Mouse (Mus musculus) midbrain, postnatal 0 days (tissue): ENCODE data around the gene Clcn7. TPM values are rescaled to one million over a fixed set of nuclear protein-coding genes. Genes with fewer than 3 reads are reported as not detected.

ENCODE experiments used
- ATAC-seq: fragments of 200-750 bp; cut with Nextera tagmentation; 2 replicates; pipeline ENCODE4 v1.8.0; 2017; ENCODE audit warnings: moderate number of reproducible peaks, mild to moderate bottlenecking, moderate TSS enrichment, moderate library complexity; ENCODE audit not compliant: low FRiP score
- DNase-seq: peaks from one replicate; pipeline ENCODE4 v3.0.0-alpha.2; 2015; ENCODE audit warnings: low spot score
- H3K27ac ChIP-seq: fragments of 300-500 bp; sonication (generic); 2 replicates; pipeline ENCODE4 v1.5.1; 2014; ENCODE audit warnings: low read depth, mild to moderate bottlenecking, low read length, mixed read lengths
- H3K27me3 ChIP-seq: fragments of 300-500 bp; sonication (generic); 2 replicates; pipeline ENCODE4 v1.6.1; 2014; ENCODE audit warnings: low read length, control low read depth, mixed read lengths; ENCODE audit not compliant: insufficient read depth
- H3K36me3 ChIP-seq: fragments of 300-500 bp; sonication (generic); 2 replicates; pipeline ENCODE4 v1.6.1; 2014; ENCODE audit warnings: low read length, control low read depth, mixed read lengths; ENCODE audit not compliant: insufficient read depth
- H3K4me1 ChIP-seq: fragments of 300-500 bp; sonication (generic); 2 replicates; pipeline ENCODE4 v1.6.1; 2014; ENCODE audit warnings: mild to moderate bottlenecking, control low read depth, antibody characterized with exemption, low read length, mixed read lengths; ENCODE audit not compliant: insufficient read depth
- H3K4me2 ChIP-seq: fragments of 300-500 bp; sonication (generic); 2 replicates; pipeline ENCODE4 v1.6.1; 2014; ENCODE audit warnings: low read depth, mild to moderate bottlenecking, low read length, mixed read lengths; ENCODE audit not compliant: poor library complexity, severe bottlenecking
- H3K4me3 ChIP-seq: fragments of 300-500 bp; sonication (generic); 2 replicates; pipeline ENCODE4 v1.5.1; 2014; ENCODE audit warnings: low read depth, mild to moderate bottlenecking, low read length, moderate library complexity
- H3K9ac ChIP-seq: fragments of 300-500 bp; sonication (generic); replicated peaks from 2 replicates; pipeline ENCODE4 v1.6.1; 2014; ENCODE audit warnings: mild to moderate bottlenecking, low read length, moderate library complexity, mixed read lengths; ENCODE audit not compliant: poor library complexity, severe bottlenecking
- H3K9me3 ChIP-seq: fragments of 300-500 bp; sonication (generic); 2 replicates; pipeline ENCODE4 v1.6.1; 2016; ENCODE audit warnings: low read length, control low read depth
- CTCF ChIP-seq: IDR thresholded peaks from 2 replicates; pipeline ENCODE4 v1.5.1; 2016; ENCODE audit warnings: antibody characterized with exemption, mild to moderate bottlenecking
- WGBS: fragments of 180-500 bp; shearing (Covaris S2); extraction: QIAGEN DNeasy Blood & Tissue Kit; methylation state at CpG from one replicate; pipeline ENCODE4 v1.1.7; 2014; 5-methylcytosine and 5-hydroxymethylcytosine counted together
- polyA plus RNA-seq: library from polyadenylated mRNA; unstranded; fragments of >200 nt; fragmentation: Nextera tagmentation; extraction: Ambion mirVana; gene quantifications from 2 replicates; pipeline ENCODE4 v1.2.1, GENCODE M21; 2015
- total RNA-seq: library from RNA; depleted of rRNA; stranded (reverse); fragments of >200 nt; gene quantifications from 2 replicates; pipeline ENCODE4 v1.2.3, GENCODE M21; 2014

The Clcn7 gene
- total and polyA plus RNA-seq, 2 experiments from 2014 or later = 25.5 to 39.5 TPM

- Histone ChIP-seq H3K9ac (no peak overlapping the region), H3K36me3 (peaks cover 49% of the 10 kb centered on the region), H3K4me3 (no peak overlapping the region), H3K27ac (no peak overlapping the region), H3K27me3 (no peaks in the 10 kb centered on the region), H3K4me2 (no peak overlapping the region), H3K4me1 (no peaks in the 10 kb centered on the region), H3K9me3 (no peaks in the 10 kb centered on the region)
- ATAC-seq (no peak), DNase-seq (no peak)
- no peak for TF ChIP-seq CTCF
- WGBS = 98% methylated on average over 2 of the region's 2 CpGs
Measured at GRCm38 (mm10) chr17:25096221-25096620, 37.0 kb upstream of the Clcn7 start.

- TF ChIP-seq CTCF = no peak
- 94% methylated on average over 6 of the region's 6 CpGs for WGBS
- H3K4me3 ChIP-seq = no peak overlapping the region
- no peaks in the 10 kb centered on the region for H3K27me3 ChIP-seq
- no peak overlapping the region for H3K4me2 ChIP-seq
- peaks cover 66% of the 10 kb centered on the region for H3K36me3 ChIP-seq
- H3K9ac ChIP-seq = no peak overlapping the region
- H3K27ac ChIP-seq = no peak overlapping the region
- no peaks in the 10 kb centered on the region for H3K4me1 ChIP-seq
- DNase-seq (no peak), ATAC-seq (no peak)
- H3K9me3 ChIP-seq = no peaks in the 10 kb centered on the region
Measured at GRCm38 (mm10) chr17:25100052-25100451, 33.1 kb upstream of the Clcn7 start.

- Histone ChIP-seq H3K9ac (no peak overlapping the region), H3K4me3 (no peak overlapping the region), H3K36me3 (peaks cover 78% of the 10 kb centered on the region), H3K27ac (no peak overlapping the region), H3K27me3 (no peaks in the 10 kb centered on the region), H3K9me3 (no peaks in the 10 kb centered on the region), H3K4me1 (no peaks in the 10 kb centered on the region), H3K4me2 (no peak overlapping the region)
- 95% methylated on average over 11 of the region's 11 CpGs for WGBS
- DNase-seq (no peak), ATAC-seq (no peak)
- no peak for TF ChIP-seq CTCF
Measured at GRCm38 (mm10) chr17:25101338-25101737, 31.9 kb upstream of the Clcn7 start.

- TF ChIP-seq CTCF = no peak
- Histone ChIP-seq H3K27ac (no peak overlapping the region), H3K4me2 (no peak overlapping the region), H3K9ac (no peak overlapping the region), H3K4me1 (no peaks in the 10 kb centered on the region), H3K36me3 (peaks cover 72% of the 10 kb centered on the region), H3K9me3 (no peaks in the 10 kb centered on the region), H3K4me3 (no peak overlapping the region), H3K27me3 (no peaks in the 10 kb centered on the region)
- ATAC-seq (no peak), DNase-seq (no peak)
- 80% methylated on average over 12 of the region's 16 CpGs for WGBS
Measured at GRCm38 (mm10) chr17:25107786-25108185, 25.4 kb upstream of the Clcn7 start.

- 81% methylated on average over 2 of the region's 2 CpGs for WGBS
- ATAC-seq = no peak
Measured at GRCm38 (mm10) chr17:25109578-25109977, 23.6 kb upstream of the Clcn7 start.

GRCm38 (mm10) chr17:25110590-25110989, 22.6 kb upstream of the Clcn7 start:
- no peak overlapping the region for H3K9ac ChIP-seq
- no peaks in the 10 kb centered on the region for H3K9me3 ChIP-seq
- 94% methylated on average over 6 of the region's 6 CpGs for WGBS
- no peak overlapping the region for H3K4me3 ChIP-seq
- H3K36me3 ChIP-seq = peaks cover 46% of the 10 kb centered on the region
- peaks cover 5% of the 10 kb centered on the region; the same call in 1 of the 2 replicates for H3K4me1 ChIP-seq
- ATAC-seq (no peak), DNase-seq (no peak)
- H3K4me2 ChIP-seq = no peak overlapping the region
- H3K27ac ChIP-seq = no peak overlapping the region
- TF ChIP-seq CTCF = no peak
- H3K27me3 ChIP-seq = no peaks in the 10 kb centered on the region

More at GRCm38 (mm10) chr17:25109578-25109977, 23.6 kb upstream of the Clcn7 start:
- Histone ChIP-seq H3K27me3 (no peaks in the 10 kb centered on the region), H3K4me3 (no peak overlapping the region), H3K36me3 (peaks cover 55% of the 10 kb centered on the region), H3K9me3 (no peaks in the 10 kb centered on the region), H3K9ac (no peak overlapping the region), H3K4me1 (peaks cover under 1% of the 10 kb centered on the region; the same call in 1 of the 2 replicates), H3K4me2 (no peak overlapping the region), H3K27ac (no peak overlapping the region)
- peak; percentile 23 for DNase-seq
- TF ChIP-seq CTCF = peak; percentile 72
